Mouse (Mus musculus) brown adipose tissue, adult 24 weeks (tissue): ENCODE results near the gene Carmil1. TPM values are rescaled to one million over a fixed set of nuclear protein-coding genes. Genes with fewer than 3 reads are reported as not detected.

ENCODE experiments used
- H3K27ac ChIP-seq: fragments of 200-500 bp; replicated peaks from 2 replicates; pipeline ENCODE4 v1.5.1; 2012; ENCODE audit warnings: low read depth, mild to moderate bottlenecking, low read length
- H3K4me1 ChIP-seq: fragments of 200-500 bp; 2 replicates; pipeline ENCODE4 v1.6.1; 2012; ENCODE audit warnings: low read length, mixed read lengths; ENCODE audit not compliant: control insufficient read depth, insufficient read depth, insufficient read length
- H3K4me3 ChIP-seq: fragments of 200-500 bp; 2 replicates; pipeline ENCODE4 v1.5.1; 2012; ENCODE audit warnings: low read depth, mild to moderate bottlenecking, low read length, moderate library complexity; ENCODE audit not compliant: insufficient read depth
- polyA plus RNA-seq: library from polyadenylated mRNA; stranded (reverse); fragments of >200 nt; gene quantifications from 2 replicates; pipeline ENCODE4 v1.2.4, GENCODE M21; 2012; ENCODE audit not compliant: missing spikeins, insufficient read depth, insufficient read length

The Carmil1 gene
- polyA plus RNA-seq, 1 experiment: 4.8 TPM

- H3K4me1 ChIP-seq: no peaks in the 10 kb centered on the region; the same call in 1 of the 2 replicates
- H3K27ac ChIP-seq: no peak overlapping the region
- H3K4me3 ChIP-seq: no peak overlapping the region
Measured at GRCm38 (mm10) chr13:24199861-24200543, 80.6 kb downstream of the Carmil1 start.

DNA sequence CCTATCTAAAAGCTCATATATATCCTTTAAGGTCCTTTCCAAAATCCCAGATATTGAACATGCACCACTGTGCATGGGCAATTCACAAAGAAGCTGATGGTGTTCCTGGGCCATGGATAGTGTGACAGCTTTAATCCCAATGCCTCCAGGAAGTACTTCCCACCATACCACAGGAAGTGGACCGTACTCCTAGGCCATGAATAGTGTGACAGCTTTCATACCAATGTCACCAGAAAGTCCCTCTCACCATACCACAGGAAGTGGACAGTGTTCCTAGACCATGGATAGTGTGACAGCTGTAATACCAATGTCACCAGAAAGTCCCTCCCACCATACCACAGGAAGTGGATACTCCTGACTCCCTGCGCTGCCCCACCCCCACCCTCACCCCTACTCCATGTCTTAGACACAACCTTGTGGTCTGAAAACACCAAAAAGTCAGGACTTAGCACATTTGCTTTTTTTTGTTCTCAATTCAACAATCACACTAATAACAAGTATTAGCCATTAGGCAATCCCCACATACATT is 82.1 kb downstream of the Carmil1 start:
- Histone ChIP-seq H3K27ac (no peak overlapping the region), H3K4me3 (no peak overlapping the region), H3K4me1 (no peaks in the 10 kb centered on the region; the same call in 1 of the 2 replicates)

DNA sequence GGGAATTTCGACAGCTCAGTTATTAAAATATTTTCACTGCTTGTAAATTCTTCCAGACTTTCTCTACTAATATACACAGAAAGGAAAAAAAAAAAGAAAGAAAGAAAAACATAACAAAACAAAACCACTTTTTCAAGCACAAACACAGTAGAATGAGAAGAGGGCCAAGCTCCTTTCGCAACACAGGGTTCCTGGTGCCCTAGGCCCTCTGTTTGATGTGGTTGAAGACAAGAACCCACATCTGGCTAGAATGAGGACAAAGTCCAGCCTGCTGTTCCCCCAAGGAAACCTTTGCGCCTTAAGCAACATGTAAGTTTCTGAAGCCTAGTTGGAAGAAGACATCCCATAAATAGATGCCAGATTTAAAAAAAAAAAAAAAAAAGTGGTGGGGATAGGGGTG is 85.2 kb downstream of the Carmil1 start:
- Histone ChIP-seq H3K4me1 (no peaks in the 10 kb centered on the region; the same call in 1 of the 2 replicates), H3K27ac (no peak overlapping the region), H3K4me3 (no peak overlapping the region)

DNA sequence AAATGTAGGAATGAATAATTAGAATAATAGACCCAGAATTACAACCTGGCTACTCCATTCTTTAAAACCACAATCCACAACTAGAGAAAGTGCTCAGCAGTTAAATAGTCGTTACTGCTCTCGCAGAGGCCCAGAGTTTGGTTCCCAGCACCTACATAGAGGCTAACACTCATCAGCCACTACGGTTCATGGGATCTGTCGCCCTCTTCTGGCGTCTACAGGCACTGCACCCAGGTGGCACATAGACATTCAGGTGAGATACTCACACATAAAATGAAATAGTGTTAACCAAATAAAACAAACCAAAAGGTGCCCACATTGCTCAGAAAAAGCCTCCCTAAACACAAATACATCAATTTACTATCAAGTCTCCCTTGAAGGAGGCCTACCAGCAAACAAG is 86.6 kb downstream of the Carmil1 start:
- H3K4me1 ChIP-seq: no peaks in the 10 kb centered on the region; the same call in 1 of the 2 replicates
- no peak overlapping the region for H3K4me3 ChIP-seq
- no peak overlapping the region for H3K27ac ChIP-seq

GRCm38 (mm10) chr13:24190875-24191663 is 89.5 kb downstream of the Carmil1 start:
- Histone ChIP-seq H3K4me1 (no peaks in the 10 kb centered on the region; the same call in 1 of the 2 replicates), H3K4me3 (no peak overlapping the region), H3K27ac (no peak overlapping the region)

- Histone ChIP-seq H3K4me1 (no peaks in the 10 kb centered on the region), H3K27ac (no peak overlapping the region), H3K4me3 (no peak overlapping the region)
Measured at GRCm38 (mm10) chr13:24187026-24187425, 93.6 kb downstream of the Carmil1 start.

DNA sequence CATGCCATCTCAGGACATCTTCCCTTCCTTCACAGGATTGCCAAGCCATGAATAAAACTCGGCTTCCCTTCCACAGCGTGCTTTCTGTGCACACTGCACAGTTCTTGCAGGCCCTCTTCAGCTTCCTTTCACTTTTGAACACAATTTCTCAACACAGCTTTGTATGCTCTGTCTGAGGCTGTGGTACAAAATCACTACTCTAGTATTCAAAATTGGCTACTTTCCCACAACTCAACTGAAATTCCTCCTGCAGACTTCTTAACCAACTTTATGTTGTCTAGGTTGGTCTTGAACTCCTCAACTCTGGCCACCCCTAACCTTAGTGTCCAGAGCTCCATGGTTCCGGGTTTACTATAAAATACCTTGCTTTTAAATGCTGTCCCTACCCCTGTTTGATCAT is 95.0 kb downstream of the Carmil1 start:
- Histone ChIP-seq H3K27ac (no peak overlapping the region), H3K4me3 (no peak overlapping the region), H3K4me1 (no peaks in the 10 kb centered on the region)

GRCm38 (mm10) chr13:24182878-24183277 is 97.7 kb downstream of the Carmil1 start:
- H3K4me3 ChIP-seq: no peak overlapping the region
- H3K4me1 ChIP-seq: no peaks in the 10 kb centered on the region
- no peak overlapping the region for H3K27ac ChIP-seq

DNA sequence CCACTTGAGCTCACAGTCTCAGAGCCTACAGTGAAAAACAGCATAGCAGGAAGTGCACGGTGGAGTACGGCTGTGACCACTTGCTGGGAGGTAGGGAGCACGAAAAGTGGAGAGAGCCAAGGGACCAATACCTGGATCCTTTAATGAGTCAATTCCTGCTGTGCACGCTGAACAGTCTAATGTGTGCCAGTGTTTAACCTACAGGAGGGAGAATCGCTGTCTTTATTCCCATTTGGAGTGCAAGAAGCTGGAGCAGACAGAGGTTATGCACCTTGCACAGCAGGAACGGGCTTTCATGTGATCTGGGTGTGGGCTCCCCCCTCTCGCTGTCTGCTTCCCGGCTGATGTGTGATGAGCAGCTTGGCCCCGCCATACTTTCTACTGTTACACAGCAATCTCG is 101.1 kb downstream of the Carmil1 start:
- H3K4me1 ChIP-seq: no peaks in the 10 kb centered on the region
- H3K27ac ChIP-seq: no peak overlapping the region
- H3K4me3 ChIP-seq: no peak overlapping the region

DNA sequence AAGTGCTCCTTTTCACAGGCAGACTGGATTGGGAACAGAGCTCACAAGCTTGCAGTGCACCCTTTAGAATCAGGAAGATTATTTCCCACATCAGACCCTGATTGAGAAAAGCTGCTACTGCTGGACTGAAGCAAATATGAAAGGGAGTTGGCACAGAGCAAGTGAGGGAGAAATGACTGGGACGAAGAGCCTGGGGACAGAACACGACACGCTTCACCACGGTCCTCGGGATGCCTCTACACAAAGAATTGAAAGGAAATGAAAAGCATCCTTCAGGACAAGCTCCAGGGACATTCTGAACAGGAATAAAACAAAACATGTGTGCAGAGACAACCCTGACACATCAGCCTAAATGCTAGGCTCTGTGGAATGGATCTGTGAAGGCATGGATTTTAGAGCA is 103.0 kb downstream of the Carmil1 start:
- no peaks in the 10 kb centered on the region for H3K4me1 ChIP-seq
- H3K4me3 ChIP-seq: no peak overlapping the region

GRCm38 (mm10) chr13:24176835-24177234 is 103.8 kb downstream of the Carmil1 start:
- Histone ChIP-seq H3K4me3 (no peak overlapping the region), H3K27ac (no peak overlapping the region), H3K4me1 (no peaks in the 10 kb centered on the region)

More for the DNA sequence above, 103.0 kb downstream of the Carmil1 start:
- no peak overlapping the region for H3K27ac ChIP-seq

- H3K27ac ChIP-seq: no peak overlapping the region
- H3K4me1 ChIP-seq: no peaks in the 10 kb centered on the region
- H3K4me3 ChIP-seq: no peak overlapping the region
Measured at GRCm38 (mm10) chr13:24169658-24170057, 110.9 kb downstream of the Carmil1 start.

GRCm38 (mm10) chr13:24163368-24163767 is 117.2 kb downstream of the Carmil1 start:
- Histone ChIP-seq H3K4me3 (no peak overlapping the region), H3K4me1 (no peaks in the 10 kb centered on the region), H3K27ac (no peak overlapping the region)

DNA sequence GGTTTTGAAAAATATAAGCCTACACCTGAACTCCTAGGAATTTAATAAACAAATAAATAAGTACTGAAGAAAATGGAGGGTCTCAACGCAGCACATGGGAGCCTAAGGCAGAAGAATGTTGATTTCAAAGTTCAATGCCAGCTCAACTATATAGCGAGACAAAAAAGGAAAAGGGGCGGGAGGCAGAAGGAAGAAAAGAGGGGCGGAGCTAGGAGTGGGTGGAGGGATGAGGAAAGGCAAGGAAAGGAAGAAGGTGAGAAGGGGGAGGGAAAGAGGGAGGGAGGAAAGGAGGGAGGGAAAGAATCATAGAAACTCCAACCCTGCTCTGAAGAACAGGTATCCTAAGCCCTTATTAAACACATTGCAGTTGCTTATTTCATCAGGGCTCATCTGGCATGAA is 119.5 kb downstream of the Carmil1 start:
- Histone ChIP-seq H3K4me1 (no peaks in the 10 kb centered on the region), H3K4me3 (no peak overlapping the region), H3K27ac (no peak overlapping the region)

- no peaks in the 10 kb centered on the region; the same call in 1 of the 2 replicates for H3K4me1 ChIP-seq
- no peak overlapping the region for H3K4me3 ChIP-seq
- no peak overlapping the region for H3K27ac ChIP-seq
Measured at GRCm38 (mm10) chr13:24159972-24160371, 120.6 kb downstream of the Carmil1 start.
